Mouse (Mus musculus): ENCODE data around the gene Tuba4a. TPM values are rescaled to one million over a fixed set of nuclear protein-coding genes. Genes with fewer than 3 reads are reported as not detected.

The Tuba4a gene
- polyA plus RNA-seq, 1 experiment, result 132 TPM

GRCm38 (mm10) chr1:75213096-75213495 lies 6.6 kb downstream of the Tuba4a start:
- no peaks in the 10 kb centered on the region for H3K27me3 ChIP-seq (ENCODE audit: control insufficient read depth, insufficient read depth, low read length)
- peaks cover 20% of the 10 kb centered on the region for H3K36me3 ChIP-seq (ENCODE audit: control insufficient read depth, insufficient read depth, low read length)
- no peak for TF ChIP-seq CTCF (IDR thresholded peaks at IDR 0.05; ENCODE audit: extremely low read depth, insufficient read depth, insufficient read length, insufficient replicate concordance)
- TF ChIP-seq POLR2A (IDR thresholded peaks at IDR 0.05; ENCODE audit: low read depth, low read length), result no peak
- H3K4me1 ChIP-seq (ENCODE audit: control insufficient read depth, insufficient read depth, insufficient read length), result peaks cover 32% of the 10 kb centered on the region; the same call in 1 of the 2 replicates
- no peak overlapping the region for H3K4me3 ChIP-seq (ENCODE audit: extremely low read depth, insufficient read depth, insufficient read length)
- no peak overlapping the region for H3K27ac ChIP-seq (ENCODE audit: insufficient read depth, low read length)
- 13% methylated on average over 7 of the region's 7 CpGs for WGBS
- no peak for DNase-seq (ENCODE audit: low read depth in 1 of 2, low spot score in 2 of 2)

- H3K27me3 ChIP-seq (ENCODE audit: control insufficient read depth, insufficient read depth, low read length), result no peaks in the 10 kb centered on the region
- TF ChIP-seq CTCF (IDR thresholded peaks at IDR 0.05; ENCODE audit: extremely low read depth, insufficient read depth, insufficient read length, insufficient replicate concordance) (no peak), POLR2A (IDR thresholded peaks at IDR 0.05; ENCODE audit: low read depth, low read length) (no peak)
- DNase-seq (ENCODE audit: low read depth in 1 of 2, low spot score in 2 of 2), result no peak
- H3K27ac ChIP-seq (ENCODE audit: insufficient read depth, low read length), result no peak overlapping the region
- 82% methylated on average over 4 of the region's 4 CpGs for WGBS
- no peak overlapping the region for H3K4me3 ChIP-seq (ENCODE audit: extremely low read depth, insufficient read depth, insufficient read length)
- H3K4me1 ChIP-seq (ENCODE audit: control insufficient read depth, insufficient read depth, insufficient read length), result peaks cover 28% of the 10 kb centered on the region; the same call in 1 of the 2 replicates
- H3K36me3 ChIP-seq (ENCODE audit: control insufficient read depth, insufficient read depth, low read length), result peaks cover 20% of the 10 kb centered on the region
Observed at GRCm38 (mm10) chr1:75212542-75212941, 7.1 kb downstream of the Tuba4a start.

GRCm38 (mm10) chr1:75211141-75211708 lies 8.4 kb downstream of the Tuba4a start:
- WGBS, result 9% methylated on average over 17 of the region's 17 CpGs
- Histone ChIP-seq H3K27me3 (ENCODE audit: control insufficient read depth, insufficient read depth, low read length) (no peaks in the 10 kb centered on the region), H3K4me1 (ENCODE audit: control insufficient read depth, insufficient read depth, insufficient read length) (peaks cover 23% of the 10 kb centered on the region; the same call in 1 of the 2 replicates), H3K36me3 (ENCODE audit: control insufficient read depth, insufficient read depth, low read length) (peaks cover 20% of the 10 kb centered on the region), H3K4me3 (ENCODE audit: extremely low read depth, insufficient read depth, insufficient read length) (peak overlapping the region; percentile 76), H3K27ac (ENCODE audit: insufficient read depth, low read length) (peak overlapping the region; percentile 42; the same call in 1 of the 2 replicates)
- TF ChIP-seq CTCF (IDR thresholded peaks at IDR 0.05; ENCODE audit: extremely low read depth, insufficient read depth, insufficient read length, insufficient replicate concordance) (no peak), POLR2A (IDR thresholded peaks at IDR 0.05; ENCODE audit: low read depth, low read length) (no peak)
- DNase-seq (ENCODE audit: low read depth in 1 of 2, low spot score in 2 of 2), result no peak

- DNase-seq (ENCODE audit: low read depth in 1 of 2, low spot score in 2 of 2), result peak; percentile 90 to 95
- peak; percentile 58 for TF ChIP-seq POLR2A (IDR thresholded peaks at IDR 0.05; ENCODE audit: low read depth, low read length)
- no peak for TF ChIP-seq CTCF (IDR thresholded peaks at IDR 0.05; ENCODE audit: extremely low read depth, insufficient read depth, insufficient read length, insufficient replicate concordance)
- Histone ChIP-seq H3K4me3 (ENCODE audit: extremely low read depth, insufficient read depth, insufficient read length) (peak within 1 kb of the TSS; percentile 76), H3K36me3 (ENCODE audit: control insufficient read depth, insufficient read depth, low read length) (peaks cover 13% of the 10 kb centered on the region), H3K4me1 (ENCODE audit: control insufficient read depth, insufficient read depth, insufficient read length) (peaks cover 20% of the 10 kb centered on the region; the same call in 1 of the 2 replicates), H3K27ac (ENCODE audit: insufficient read depth, low read length) (peak within 1 kb of the TSS; percentile 53; the same call in 1 of the 2 replicates), H3K27me3 (ENCODE audit: control insufficient read depth, insufficient read depth, low read length) (no peaks in the 10 kb centered on the region)
- WGBS, result 3% methylated on average over 42 of the region's 42 CpGs
Observed at GRCm38 (mm10) chr1:75210136-75211087, 9.3 kb downstream of the Tuba4a start, which contains the start of the genes Glb1l and Stk16. Glb1l (minus strand) TSS chr1:75210813. Stk16 (plus strand) TSS chr1:75210838.

- no peak for DNase-seq (ENCODE audit: low read depth in 1 of 2, low spot score in 2 of 2)
- Histone ChIP-seq H3K36me3 (ENCODE audit: control insufficient read depth, insufficient read depth, low read length) (peaks cover 1% of the 10 kb centered on the region), H3K4me1 (ENCODE audit: control insufficient read depth, insufficient read depth, insufficient read length) (peaks cover 20% of the 10 kb centered on the region; the same call in 1 of the 2 replicates), H3K4me3 (ENCODE audit: extremely low read depth, insufficient read depth, insufficient read length) (peak overlapping the region; percentile 55), H3K27me3 (ENCODE audit: control insufficient read depth, insufficient read depth, low read length) (no peaks in the 10 kb centered on the region), H3K27ac (ENCODE audit: insufficient read depth, low read length) (peak overlapping the region; percentile 51; the same call in 1 of the 2 replicates)
- WGBS, result 17% methylated on average over 34 of the region's 34 CpGs
- TF ChIP-seq CTCF (IDR thresholded peaks at IDR 0.05; ENCODE audit: extremely low read depth, insufficient read depth, insufficient read length, insufficient replicate concordance), result no peak
- TF ChIP-seq POLR2A (IDR thresholded peaks at IDR 0.05; ENCODE audit: low read depth, low read length), result no peak
Observed at GRCm38 (mm10) chr1:75208967-75209678, 10.5 kb downstream of the Tuba4a start.

- no peaks in the 10 kb centered on the region for H3K27me3 ChIP-seq (ENCODE audit: control insufficient read depth, insufficient read depth, low read length)
- 100% methylated on average over 1 of the region's 1 CpGs for WGBS
- DNase-seq (ENCODE audit: low read depth in 1 of 2, low spot score in 2 of 2), result no peak
- no peak overlapping the region for H3K27ac ChIP-seq (ENCODE audit: insufficient read depth, low read length)
- no peak overlapping the region for H3K4me3 ChIP-seq (ENCODE audit: extremely low read depth, insufficient read depth, insufficient read length)
- peaks cover 24% of the 10 kb centered on the region for H3K36me3 ChIP-seq (ENCODE audit: control insufficient read depth, insufficient read depth, low read length)
- TF ChIP-seq CTCF (IDR thresholded peaks at IDR 0.05; ENCODE audit: extremely low read depth, insufficient read depth, insufficient read length, insufficient replicate concordance) (no peak), POLR2A (IDR thresholded peaks at IDR 0.05; ENCODE audit: low read depth, low read length) (no peak)
- no peaks in the 10 kb centered on the region for H3K4me1 ChIP-seq (ENCODE audit: control insufficient read depth, insufficient read depth, insufficient read length)
Observed at GRCm38 (mm10) chr1:75201236-75201635, 18.4 kb downstream of the Tuba4a start.
